Mouse (Mus musculus) CD4-positive helper T cell, adult 2 months (primary cell): ENCODE results near the gene Enc1.

Source experiments
- DNase-seq: peaks from one replicate; pipeline ENCODE4 v3.0.0-alpha.2; 2012; ENCODE audit warnings: low read depth, missing footprints, low spot score

The Enc1 gene

DNA sequence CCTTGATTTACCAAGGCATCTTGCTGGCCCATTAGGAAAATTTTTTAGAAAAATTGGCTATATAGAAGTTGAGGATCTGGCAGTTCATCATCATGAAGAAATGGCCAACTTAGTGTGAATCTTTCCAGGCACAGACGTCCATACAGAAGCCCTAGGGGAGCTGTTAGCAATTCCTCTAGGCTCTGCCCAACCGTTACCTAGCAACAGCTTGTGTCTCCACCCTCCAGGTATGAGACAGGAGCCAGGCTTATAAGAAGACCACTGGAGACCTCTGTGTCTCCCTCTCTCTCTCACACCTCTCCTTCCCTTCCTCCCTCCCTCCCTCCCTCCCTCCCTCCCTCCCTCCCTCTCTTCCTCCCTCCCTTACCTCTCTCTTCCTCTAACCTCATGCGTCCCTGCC is 49.8 kb downstream of the Enc1 start:
- no peak for DNase-seq

DNA sequence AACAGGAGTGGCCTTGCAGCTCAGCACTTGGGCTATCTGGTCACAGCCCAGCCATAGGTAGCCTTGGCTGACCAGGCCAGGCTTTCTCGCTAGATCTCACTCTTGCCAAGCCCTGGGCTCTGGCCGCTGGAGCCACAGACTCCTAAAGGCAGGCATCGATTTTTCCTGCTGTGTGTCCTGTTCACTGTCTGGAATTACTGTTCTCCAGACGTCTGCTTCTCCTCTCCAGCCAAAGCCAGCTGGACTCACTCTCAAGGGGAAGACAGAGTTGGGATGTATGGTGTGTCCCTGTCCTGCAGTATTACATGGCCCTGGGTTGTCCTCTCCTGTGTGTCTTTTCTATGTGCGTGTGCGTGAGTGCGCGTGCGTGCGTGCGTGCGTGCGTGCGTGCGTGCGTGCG is 50.4 kb downstream of the Enc1 start:
- DNase-seq = no peak

DNA sequence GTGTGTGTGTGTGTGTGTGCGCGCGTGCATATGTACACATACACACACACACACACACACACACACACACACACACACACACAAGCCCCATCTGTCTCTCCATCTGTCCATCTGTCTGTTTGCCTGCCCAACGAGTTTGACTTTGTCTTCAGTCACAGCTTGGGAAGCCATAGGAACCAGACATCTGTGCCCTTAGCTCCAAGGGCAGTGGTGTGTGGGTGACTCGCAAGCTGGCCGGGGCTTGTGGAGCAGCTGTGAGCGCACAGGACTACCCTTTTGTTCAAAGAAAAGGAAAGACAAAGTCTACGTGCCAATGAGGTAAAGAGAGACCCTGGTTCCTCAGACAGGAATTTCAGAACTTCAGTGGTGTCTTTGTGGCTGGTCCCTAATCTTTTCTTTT is 51.1 kb downstream of the Enc1 start:
- no peak for DNase-seq

DNA sequence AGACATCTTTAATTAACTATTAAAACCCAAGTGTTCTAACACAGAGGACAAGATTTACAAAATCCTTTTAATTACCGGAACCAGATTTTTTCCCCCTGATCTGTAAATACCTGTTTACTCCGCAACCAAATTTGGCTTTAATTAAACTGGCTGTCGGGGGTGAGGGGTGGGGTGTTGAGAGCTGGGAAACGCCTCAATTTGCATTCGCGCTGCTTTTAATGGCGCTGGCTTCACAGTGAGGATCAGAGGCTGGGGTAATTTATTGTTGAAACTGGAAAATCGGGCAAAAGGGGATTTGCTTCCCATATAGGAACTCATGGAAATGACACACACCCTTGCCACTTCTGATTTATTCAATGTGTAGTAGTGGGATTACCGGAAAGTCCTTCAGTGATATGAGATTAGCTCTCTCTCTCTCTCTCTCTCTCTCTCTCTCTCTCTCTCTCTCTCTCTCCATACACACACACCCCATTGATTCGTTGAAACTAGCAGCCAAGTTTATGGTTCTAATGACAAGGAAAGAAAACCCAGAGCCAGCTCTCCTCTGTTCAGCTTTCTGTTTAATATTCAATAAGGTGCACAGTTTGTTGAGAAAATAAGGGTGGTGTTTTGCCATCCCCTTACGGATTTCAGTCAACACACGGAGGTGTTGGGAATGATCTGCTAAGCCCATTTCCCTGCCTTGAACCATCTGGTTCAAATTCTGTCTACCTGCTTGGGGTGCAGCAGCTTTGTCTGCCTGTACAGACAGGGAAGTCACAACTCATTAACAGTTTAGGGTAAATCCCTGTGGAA is 51.7 kb downstream of the Enc1 start:
- DNase-seq = no peak

DNA sequence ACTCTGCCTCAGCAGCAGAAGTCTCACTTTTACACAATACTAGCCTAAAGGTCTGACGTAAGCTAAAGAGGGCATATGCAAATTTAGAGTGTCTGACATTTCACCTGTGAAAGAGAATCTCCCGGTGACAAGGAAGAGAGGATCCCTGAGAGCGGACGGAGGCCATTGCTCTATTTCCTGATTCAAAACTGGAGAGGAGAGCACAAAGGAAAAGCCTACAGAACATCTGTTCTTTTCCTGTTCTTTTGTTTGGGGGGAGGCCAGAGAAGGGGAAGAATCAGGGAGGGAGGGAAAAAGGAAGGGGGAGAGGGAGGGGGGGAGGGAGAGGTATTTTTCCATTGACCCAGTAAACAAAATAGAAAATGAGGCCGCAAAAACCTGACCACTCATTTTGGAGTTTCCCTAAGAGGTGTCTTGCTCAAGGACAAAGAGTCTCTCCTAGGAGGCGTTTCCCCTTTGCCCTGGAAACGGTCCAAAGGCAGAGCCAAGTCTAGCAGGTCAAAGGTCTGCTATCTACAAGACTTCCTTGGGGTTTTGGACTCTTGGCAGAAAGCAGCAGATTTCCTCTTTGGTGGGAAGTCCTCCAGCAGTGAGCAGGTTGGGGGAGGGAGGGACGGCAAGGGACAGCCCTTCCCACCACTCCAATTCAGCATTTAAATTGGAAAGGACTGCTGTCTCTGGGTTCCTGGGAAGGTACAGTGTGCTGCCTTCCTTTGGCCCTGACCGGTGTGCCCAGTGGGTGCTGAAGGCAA is 54.4 kb downstream of the Enc1 start:
- DNase-seq = no peak

DNA sequence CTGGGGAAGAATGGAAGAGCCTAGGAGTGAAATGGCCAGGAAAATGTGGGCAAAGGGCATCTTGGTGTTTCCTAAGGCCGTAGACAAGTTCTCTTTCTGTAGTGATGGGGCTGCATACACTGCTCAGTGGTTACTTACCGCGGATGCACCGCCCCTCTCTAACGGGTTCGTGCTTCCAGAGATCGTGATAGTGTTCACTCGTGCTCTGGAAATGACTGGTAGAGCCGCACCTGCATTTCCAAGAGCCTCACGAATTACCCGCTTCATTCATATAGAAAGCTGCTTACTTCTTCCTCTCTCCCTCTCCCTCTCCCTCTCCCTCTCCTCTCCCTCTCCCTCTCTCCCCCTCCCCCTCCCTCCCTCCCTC is 54.9 kb downstream of the Enc1 start:
- peak; percentile 15 for DNase-seq

DNA sequence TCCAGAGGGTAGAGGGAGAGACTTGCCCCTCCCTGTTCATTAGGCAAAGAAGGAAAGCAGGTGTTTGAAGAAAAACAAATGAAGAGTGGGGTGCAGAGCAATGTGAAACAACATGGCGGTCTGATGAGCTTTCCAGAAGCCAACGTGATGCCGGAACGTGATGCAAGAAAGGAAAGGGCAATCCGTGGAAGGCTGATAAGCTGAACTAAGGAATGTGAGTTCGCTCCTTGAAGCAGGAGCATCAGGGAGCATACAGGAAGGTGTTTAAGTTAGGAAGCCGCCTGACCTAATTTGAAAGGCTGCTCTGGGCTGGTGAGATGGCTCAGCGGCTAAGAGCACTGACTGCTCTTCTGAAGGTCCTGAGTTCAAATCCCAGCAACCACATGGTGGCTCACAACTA is 55.4 kb downstream of the Enc1 start:
- no peak for DNase-seq

DNA sequence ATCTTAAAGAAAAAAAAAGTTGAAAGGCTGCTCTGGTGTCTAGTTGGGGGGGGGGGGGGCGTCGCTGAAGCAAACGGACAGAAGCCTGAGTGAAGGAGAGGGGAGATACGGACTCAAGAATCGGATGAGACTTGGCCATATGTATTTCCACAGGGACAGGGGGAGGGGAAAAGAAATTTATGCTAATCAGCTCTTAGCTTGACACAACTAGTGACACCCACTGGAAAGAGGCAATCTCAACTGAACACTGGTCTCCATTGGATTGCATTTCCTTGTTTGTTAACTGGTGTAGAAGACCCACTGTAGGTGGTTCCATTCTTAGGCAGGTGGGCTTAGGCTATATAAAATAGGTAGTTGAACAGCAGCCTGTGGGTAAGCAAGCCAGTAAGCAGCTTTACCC is 55.9 kb downstream of the Enc1 start:
- DNase-seq = no peak

DNA sequence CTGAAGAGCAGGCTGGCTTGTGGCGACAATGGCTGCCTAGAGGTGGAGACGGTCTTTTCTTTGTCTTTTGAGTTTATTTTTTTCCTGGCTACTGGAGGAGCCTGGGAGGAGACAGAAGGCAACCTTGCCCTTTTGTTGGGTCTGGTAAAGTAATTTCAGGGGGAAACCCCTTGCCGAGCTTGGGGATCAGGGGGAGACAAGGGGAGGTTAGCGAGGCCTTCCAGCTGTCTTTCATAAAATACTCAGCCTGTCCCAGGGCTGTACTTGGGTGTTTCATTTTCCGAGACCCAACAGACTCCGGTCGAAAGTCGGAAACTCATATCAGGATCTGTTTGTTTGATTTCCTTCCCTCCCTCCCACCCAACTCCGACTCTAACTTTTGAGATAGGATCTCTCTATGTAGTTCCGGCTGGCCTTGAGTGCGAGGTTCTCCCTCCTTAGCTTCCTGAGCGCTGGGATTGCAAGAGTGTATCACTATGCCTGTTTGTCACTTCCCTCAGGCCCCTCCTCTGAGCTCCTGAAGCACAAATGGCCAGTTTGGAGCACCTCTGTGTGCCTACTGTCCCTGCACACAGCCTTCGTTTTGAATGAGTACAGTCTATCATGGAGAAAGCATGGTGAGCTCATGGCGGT is 56.6 kb downstream of the Enc1 start:
- no peak for DNase-seq

DNA sequence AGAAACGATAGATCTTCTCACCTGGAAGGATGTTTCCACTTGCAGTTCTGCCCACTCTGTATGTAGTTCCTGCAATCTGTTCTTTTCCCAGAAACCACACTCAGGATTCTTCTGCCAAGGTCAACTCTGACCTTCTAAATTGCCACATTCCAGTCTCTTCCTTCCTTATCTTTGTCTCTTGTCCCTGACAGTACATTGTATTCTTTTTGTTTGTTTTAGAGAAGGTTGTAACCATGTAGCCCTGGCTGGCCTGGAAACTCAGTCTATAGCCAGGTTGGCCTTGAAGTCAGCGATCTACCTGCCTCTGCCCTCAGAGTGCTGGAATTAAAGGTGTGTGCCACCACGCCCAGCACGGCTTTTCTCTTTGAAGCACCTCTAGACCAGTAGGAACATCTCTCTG is 58.0 kb downstream of the Enc1 start:
- DNase-seq = no peak

DNA sequence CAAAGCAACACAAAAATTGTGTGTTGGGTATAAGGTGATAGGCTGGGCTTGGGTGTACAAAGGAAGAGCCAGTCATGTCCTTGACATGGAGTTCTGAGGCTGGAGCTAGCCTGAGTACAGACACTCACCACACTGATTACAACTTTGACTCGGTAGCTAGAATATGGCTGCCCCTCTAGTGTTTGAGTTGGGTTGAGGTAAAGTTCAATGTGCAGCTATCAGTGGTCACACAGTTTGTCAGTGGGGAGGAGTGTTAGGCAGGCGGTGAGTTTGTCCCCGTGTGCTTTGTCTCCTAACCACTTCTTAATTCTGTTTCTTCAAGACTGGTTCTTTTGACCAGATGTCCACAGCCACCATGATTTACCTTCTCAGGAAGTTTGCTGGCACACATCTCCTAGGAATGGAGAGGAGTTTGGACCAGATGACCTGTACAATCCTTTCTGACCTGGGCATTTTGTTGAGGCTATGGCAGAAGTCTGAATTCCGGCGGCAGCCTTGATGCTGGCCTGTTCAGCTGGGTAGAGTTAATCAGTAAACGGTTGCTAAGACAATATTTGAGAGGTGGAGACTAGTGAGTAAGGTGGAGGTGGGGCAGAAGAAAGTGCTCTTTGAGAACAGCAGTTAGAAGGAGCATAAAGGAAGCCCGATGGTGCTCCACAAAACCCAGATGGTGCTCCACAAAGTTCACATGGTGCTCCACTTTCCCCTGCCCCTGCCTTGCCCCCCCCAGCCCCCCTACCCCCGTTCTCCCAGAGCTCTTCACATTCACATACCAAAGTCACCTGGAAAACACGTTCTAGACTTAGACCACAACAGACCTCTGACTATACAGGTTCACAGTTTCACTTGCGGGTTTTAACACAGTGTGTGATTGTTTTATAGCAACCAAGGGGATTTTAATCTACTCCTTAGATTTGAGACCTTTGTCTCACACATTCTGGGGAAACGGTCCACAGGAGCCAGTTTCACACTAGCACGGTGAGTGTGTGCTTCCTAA is 59.3 kb downstream of the Enc1 start:
- no peak for DNase-seq
